Mouse (Mus musculus): ENCODE measurements around the gene Ms4a10.

- TF ChIP-seq EP300 (IDR thresholded peaks at IDR 0.05; ENCODE audit: insufficient read depth, low read depth, low read length): no peak
- no peak for TF ChIP-seq CTCF (IDR thresholded peaks at IDR 0.05; ENCODE audit: low read depth, low read length)
- TF ChIP-seq POLR2A (IDR thresholded peaks at IDR 0.05; ENCODE audit: insufficient read depth, low read length): no peak
Observed at GRCm38 (mm10) chr19:10935029-10935428, 39.4 kb downstream of the Ms4a10 start.
